Mouse (Mus musculus) limb, embryonic 10.5 days (tissue): ENCODE measurements around the gene Samd10. TPM values are rescaled to one million over a fixed set of nuclear protein-coding genes. Genes with fewer than 3 reads are reported as not detected.

Experiments
- DNase-seq: peaks from one replicate; pipeline ENCODE4 v3.0.0-alpha.2; 2017; ENCODE audit warnings: low spot score
- H3K27ac ChIP-seq: fragments of 300-500 bp; sonication (generic); 2 replicates; pipeline ENCODE4 v1.5.1; 2016; ENCODE audit warnings: mild to moderate bottlenecking
- H3K27me3 ChIP-seq: fragments of 300-500 bp; sonication (generic); 2 replicates; pipeline ENCODE4 v1.6.1; 2016; ENCODE audit warnings: low read depth, mild to moderate bottlenecking; ENCODE audit not compliant: poor library complexity, severe bottlenecking
- H3K36me3 ChIP-seq: fragments of 300-500 bp; sonication (generic); 2 replicates; pipeline ENCODE4 v1.6.1; 2016; ENCODE audit warnings: mild to moderate bottlenecking, moderate library complexity
- H3K4me1 ChIP-seq: fragments of 300-500 bp; sonication (generic); 2 replicates; pipeline ENCODE4 v1.6.1; 2016
- H3K4me3 ChIP-seq: fragments of 300-500 bp; sonication (generic); 2 replicates; pipeline ENCODE4 v1.5.1; 2016; ENCODE audit warnings: mild to moderate bottlenecking, moderate library complexity
- H3K9me3 ChIP-seq: fragments of 300-500 bp; sonication (generic); replicated peaks from 2 replicates; pipeline ENCODE4 v1.6.1; 2016; ENCODE audit warnings: mild to moderate bottlenecking
- WGBS: fragments of 180-500 bp; shearing (Covaris S2); methylation state at CpG from one replicate; pipeline ENCODE4 v1.1.7; 2016; 5-methylcytosine and 5-hydroxymethylcytosine counted together
- polyA plus RNA-seq: library from polyadenylated mRNA; unstranded; fragments of >200 nt; fragmentation: Nextera tagmentation; extraction: Ambion mirVana; gene quantifications from 2 replicates; pipeline ENCODE4 v1.2.1, GENCODE M21; 2016

Gene Samd10
- polyA plus RNA-seq, 1 experiment from 2014 or later: 17.2 TPM

GRCm38 (mm10) chr2:181588229-181588780 is 10.7 kb downstream of the Samd10 start:
- H3K4me3 ChIP-seq: no peak overlapping the region
- H3K9me3 ChIP-seq: no peaks in the 10 kb centered on the region
- H3K27me3 ChIP-seq: no peaks in the 10 kb centered on the region
- no peak for DNase-seq
- H3K36me3 ChIP-seq: peaks cover 75% of the 10 kb centered on the region
- H3K4me1 ChIP-seq: peaks cover 23% of the 10 kb centered on the region
- H3K27ac ChIP-seq: no peak overlapping the region
- WGBS: 90% methylated on average over 11 of the region's 11 CpGs

- H3K36me3 ChIP-seq: peaks cover 79% of the 10 kb centered on the region
- H3K4me3 ChIP-seq: no peak overlapping the region
- H3K27me3 ChIP-seq: no peaks in the 10 kb centered on the region
- peak; percentile 30 for DNase-seq
- H3K27ac ChIP-seq: no peak overlapping the region
- no peaks in the 10 kb centered on the region for H3K9me3 ChIP-seq
- H3K4me1 ChIP-seq: peaks cover 18% of the 10 kb centered on the region
- 83% methylated on average over 6 of the region's 6 CpGs for WGBS
Observed at GRCm38 (mm10) chr2:181587796-181588195, 11.2 kb downstream of the Samd10 start.

GRCm38 (mm10) chr2:181586124-181586523 is 12.9 kb downstream of the Samd10 start:
- DNase-seq: peak; percentile 22
- Histone ChIP-seq H3K9me3 (no peaks in the 10 kb centered on the region), H3K27me3 (no peaks in the 10 kb centered on the region), H3K36me3 (peaks cover 79% of the 10 kb centered on the region), H3K4me3 (no peak overlapping the region), H3K4me1 (peaks cover 11% of the 10 kb centered on the region), H3K27ac (no peak overlapping the region)
- WGBS: 94% methylated on average over 3 of the region's 3 CpGs

GRCm38 (mm10) chr2:181585506-181585905 is 13.5 kb downstream of the Samd10 start:
- H3K27me3 ChIP-seq: no peaks in the 10 kb centered on the region
- DNase-seq: no peak
- peaks cover 75% of the 10 kb centered on the region for H3K36me3 ChIP-seq
- no peak overlapping the region for H3K27ac ChIP-seq
- no peak overlapping the region for H3K4me3 ChIP-seq
- H3K4me1 ChIP-seq: peaks cover 12% of the 10 kb centered on the region
- 94% methylated on average over 5 of the region's 5 CpGs for WGBS
- no peaks in the 10 kb centered on the region for H3K9me3 ChIP-seq

- no peaks in the 10 kb centered on the region for H3K9me3 ChIP-seq
- no peak within 1 kb of the TSS for H3K4me3 ChIP-seq
- no peak within 1 kb of the TSS for H3K27ac ChIP-seq
- no peaks in the 10 kb centered on the region for H3K27me3 ChIP-seq
- peaks cover 65% of the 10 kb centered on the region for H3K36me3 ChIP-seq
- peaks cover 18% of the 10 kb centered on the region for H3K4me1 ChIP-seq
- WGBS: 95% methylated on average over 4 of the region's 4 CpGs
- peak; percentile 24 for DNase-seq
Observed at GRCm38 (mm10) chr2:181584411-181584942, 14.5 kb downstream of the Samd10 start, which contains the start of gene Uckl1. Gene Uckl1 (minus strand): TSS chr2:181584892.

- Histone ChIP-seq H3K27ac (no peak overlapping the region), H3K4me1 (peaks cover 22% of the 10 kb centered on the region), H3K9me3 (no peaks in the 10 kb centered on the region), H3K27me3 (no peaks in the 10 kb centered on the region), H3K36me3 (peaks cover 57% of the 10 kb centered on the region), H3K4me3 (no peak overlapping the region)
- peak; percentile 19 for DNase-seq
- 85% methylated on average over 3 of the region's 3 CpGs for WGBS
Observed at GRCm38 (mm10) chr2:181583460-181584257, 15.4 kb downstream of the Samd10 start.

GRCm38 (mm10) chr2:181582939-181583338 is 16.1 kb downstream of the Samd10 start:
- DNase-seq: no peak
- peaks cover 50% of the 10 kb centered on the region for H3K36me3 ChIP-seq
- H3K27me3 ChIP-seq: no peaks in the 10 kb centered on the region
- peaks cover 22% of the 10 kb centered on the region for H3K4me1 ChIP-seq
- H3K27ac ChIP-seq: no peak overlapping the region
- no peak overlapping the region for H3K4me3 ChIP-seq
- WGBS: 93% methylated on average over 1 of the region's 1 CpGs
- no peaks in the 10 kb centered on the region for H3K9me3 ChIP-seq

- Histone ChIP-seq H3K36me3 (peaks cover 44% of the 10 kb centered on the region), H3K9me3 (no peaks in the 10 kb centered on the region), H3K27me3 (no peaks in the 10 kb centered on the region), H3K4me3 (peak overlapping the region; percentile 85; the same call in 1 of the 2 replicates), H3K4me1 (peaks cover 22% of the 10 kb centered on the region), H3K27ac (no peak overlapping the region)
- no peak for DNase-seq
- WGBS: 88% methylated on average over 2 of the region's 2 CpGs
Observed at GRCm38 (mm10) chr2:181582358-181582757, 16.7 kb downstream of the Samd10 start.

- peaks cover 22% of the 10 kb centered on the region for H3K4me1 ChIP-seq
- no peaks in the 10 kb centered on the region for H3K27me3 ChIP-seq
- under 1% methylated on average over 49 of the region's 49 CpGs for WGBS
- H3K36me3 ChIP-seq: peaks cover 36% of the 10 kb centered on the region
- H3K27ac ChIP-seq: peak overlapping the region; percentile 92
- H3K9me3 ChIP-seq: no peaks in the 10 kb centered on the region
- H3K4me3 ChIP-seq: peak overlapping the region; percentile 85
- DNase-seq: peak; percentile 85
Observed at GRCm38 (mm10) chr2:181581402-181582120, 17.5 kb downstream of the Samd10 start.

- under 1% methylated on average over 11 of the region's 11 CpGs for WGBS
- no peaks in the 10 kb centered on the region for H3K27me3 ChIP-seq
- peak overlapping the region; percentile 85 for H3K4me3 ChIP-seq
- peaks cover 30% of the 10 kb centered on the region for H3K36me3 ChIP-seq
- peak; percentile 91 for DNase-seq
- H3K4me1 ChIP-seq: peaks cover 22% of the 10 kb centered on the region
- no peaks in the 10 kb centered on the region for H3K9me3 ChIP-seq
- peak overlapping the region; percentile 92 for H3K27ac ChIP-seq
Observed at GRCm38 (mm10) chr2:181581016-181581401, 18.0 kb downstream of the Samd10 start.

GRCm38 (mm10) chr2:181580131-181580772 is 18.8 kb downstream of the Samd10 start:
- DNase-seq: peak; percentile 18
- peaks cover 23% of the 10 kb centered on the region for H3K36me3 ChIP-seq

GRCm38 (mm10) chr2:181579681-181580080 is 19.3 kb downstream of the Samd10 start:
- 88% methylated on average over 1 of the region's 1 CpGs for WGBS
- Histone ChIP-seq H3K27ac (no peak overlapping the region), H3K9me3 (no peaks in the 10 kb centered on the region), H3K4me3 (no peak overlapping the region), H3K27me3 (no peaks in the 10 kb centered on the region), H3K4me1 (peaks cover 22% of the 10 kb centered on the region), H3K36me3 (peaks cover 20% of the 10 kb centered on the region)
- DNase-seq: no peak

More at GRCm38 (mm10) chr2:181580131-181580772, 18.8 kb downstream of the Samd10 start:
- no peaks in the 10 kb centered on the region for H3K27me3 ChIP-seq
- 76% methylated on average over 5 of the region's 5 CpGs for WGBS
- H3K27ac ChIP-seq: peak overlapping the region; percentile 92
- H3K4me1 ChIP-seq: peaks cover 22% of the 10 kb centered on the region
- H3K9me3 ChIP-seq: no peaks in the 10 kb centered on the region
- peak overlapping the region; percentile 85 for H3K4me3 ChIP-seq
